Mouse (Mus musculus) small intestine, adult 2 months (tissue): ENCODE measurements around the gene Plcb4. TPM values are rescaled to one million over a fixed set of nuclear protein-coding genes. Genes with fewer than 3 reads are reported as not detected.

ENCODE experiments used
- H3K27ac ChIP-seq: fragments of 200-500 bp; 2 replicates; pipeline ENCODE4 v1.5.1; 2012; ENCODE audit warnings: low read depth, low read length, control low read depth, inconsistent platforms; ENCODE audit not compliant: insufficient read depth
- H3K27me3 ChIP-seq: fragments of 200-500 bp; 2 replicates; pipeline ENCODE4 v1.6.1; 2012; ENCODE audit warnings: mild to moderate bottlenecking, moderate library complexity, low read length, inconsistent platforms; ENCODE audit not compliant: control insufficient read depth, insufficient read depth
- H3K36me3 ChIP-seq: fragments of 200-500 bp; 2 replicates; pipeline ENCODE4 v1.6.1; 2012; ENCODE audit warnings: mild to moderate bottlenecking, low read length, control low read depth, inconsistent platforms; ENCODE audit not compliant: control insufficient read depth, insufficient read depth
- H3K4me1 ChIP-seq: fragments of 200-500 bp; 2 replicates; pipeline ENCODE4 v1.6.1; 2012; ENCODE audit warnings: low read length, inconsistent platforms, mixed read lengths; ENCODE audit not compliant: control insufficient read depth, insufficient read depth, insufficient read length
- H3K4me3 ChIP-seq: fragments of 200-500 bp; 2 replicates; pipeline ENCODE4 v1.5.1; 2012; ENCODE audit warnings: low read depth, mild to moderate bottlenecking, control low read depth, inconsistent platforms, low read length, moderate library complexity
- CTCF ChIP-seq: fragments of 200-500 bp; IDR thresholded peaks from 2 replicates; pipeline ENCODE4 v1.5.1; 2012; ENCODE audit warnings: low read depth, mild to moderate bottlenecking, control low read depth, inconsistent platforms, low read length, moderate library complexity, mixed read lengths; ENCODE audit not compliant: insufficient replicate concordance, insufficient read length; ENCODE audit errors: extremely low read depth
- POLR2A ChIP-seq: fragments of 200-500 bp; IDR thresholded peaks from 2 replicates; pipeline ENCODE4 v1.6.1; 2012; ENCODE audit warnings: low read depth, mild to moderate bottlenecking, control low read depth, inconsistent platforms, low read length, moderate library complexity
- WGBS: fragments of 180-500 bp; shearing (Covaris S2); methylation state at CpG from one replicate; pipeline ENCODE4 v1.1.7; 2018; 5-methylcytosine and 5-hydroxymethylcytosine counted together
- polyA plus RNA-seq: library from polyadenylated mRNA; depleted of rRNA; stranded (reverse); fragments of >200 nt; gene quantifications from 2 replicates; pipeline ENCODE4 v1.2.3, GENCODE M21; 2012

The Plcb4 gene
- polyA plus RNA-seq, 1 experiment, result 1.9 TPM

- Histone ChIP-seq H3K27me3 (no peaks in the 10 kb centered on the region), H3K4me1 (no peaks in the 10 kb centered on the region), H3K36me3 (no peaks in the 10 kb centered on the region), H3K4me3 (no peak overlapping the region), H3K27ac (no peak overlapping the region)
- TF ChIP-seq CTCF (no peak), POLR2A (no peak)
- 81% methylated on average over 11 of the region's 11 CpGs for WGBS
These were observed 334.5 kb downstream of the Plcb4 start for GRCm38 (mm10) chr2:135993314-135993713.

GRCm38 (mm10) chr2:135995196-135995595, 336.4 kb downstream of the Plcb4 start:
- no peak for TF ChIP-seq POLR2A
- TF ChIP-seq CTCF, result no peak
- Histone ChIP-seq H3K36me3 (no peaks in the 10 kb centered on the region), H3K4me3 (no peak overlapping the region), H3K27me3 (no peaks in the 10 kb centered on the region), H3K27ac (no peak overlapping the region), H3K4me1 (no peaks in the 10 kb centered on the region)
- WGBS, result 88% methylated on average over 4 of the region's 4 CpGs

- Histone ChIP-seq H3K36me3 (no peaks in the 10 kb centered on the region), H3K27me3 (no peaks in the 10 kb centered on the region), H3K4me3 (no peak overlapping the region), H3K27ac (no peak overlapping the region), H3K4me1 (no peaks in the 10 kb centered on the region)
- TF ChIP-seq CTCF (no peak), POLR2A (no peak)
- 85% methylated on average over 6 of the region's 6 CpGs for WGBS
These were observed 338.1 kb downstream of the Plcb4 start for GRCm38 (mm10) chr2:135996936-135997335.

DNA sequence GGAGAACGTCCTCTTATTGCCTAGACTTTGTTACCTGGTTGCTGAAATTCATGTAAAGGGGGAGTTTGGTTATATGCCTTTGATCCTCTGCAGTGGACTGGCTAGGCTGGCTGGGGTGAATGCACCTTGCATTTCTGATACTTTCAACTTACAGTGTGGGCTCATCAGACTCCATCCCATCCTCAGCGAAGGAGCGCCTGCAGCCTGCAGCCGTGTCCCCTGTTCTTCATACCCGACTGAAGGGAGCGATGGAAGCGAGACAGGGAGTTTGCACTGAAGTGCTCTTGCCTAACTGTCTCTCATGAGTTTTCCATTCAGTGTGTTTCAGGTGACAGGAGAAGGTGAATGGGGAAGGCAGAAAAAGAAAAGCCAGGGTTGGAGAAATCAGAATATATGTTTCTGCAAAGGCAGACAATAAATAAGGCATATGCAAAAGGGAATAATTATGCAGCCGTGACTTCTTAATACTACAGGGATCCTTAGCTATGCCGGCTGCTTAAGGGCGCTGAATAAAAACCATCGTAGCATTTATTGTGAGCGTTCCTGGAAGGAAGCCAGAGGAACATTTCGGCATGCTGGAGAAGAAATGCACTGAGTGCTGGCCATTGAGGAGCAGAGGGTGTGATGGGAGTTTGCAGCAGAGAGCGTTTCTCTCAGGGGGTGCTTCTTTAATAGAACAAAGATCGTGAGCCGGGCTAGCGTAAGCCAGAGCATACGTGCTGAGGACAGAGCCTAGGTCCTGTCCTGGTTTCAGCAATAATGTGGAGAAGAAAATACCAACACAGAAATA, 338.7 kb downstream of the Plcb4 start:
- WGBS, result 85% methylated on average over 18 of the region's 18 CpGs
- Histone ChIP-seq H3K4me1 (no peaks in the 10 kb centered on the region), H3K4me3 (no peak overlapping the region), H3K27ac (no peak overlapping the region), H3K27me3 (no peaks in the 10 kb centered on the region), H3K36me3 (no peaks in the 10 kb centered on the region)
- TF ChIP-seq CTCF (no peak), POLR2A (no peak)

DNA sequence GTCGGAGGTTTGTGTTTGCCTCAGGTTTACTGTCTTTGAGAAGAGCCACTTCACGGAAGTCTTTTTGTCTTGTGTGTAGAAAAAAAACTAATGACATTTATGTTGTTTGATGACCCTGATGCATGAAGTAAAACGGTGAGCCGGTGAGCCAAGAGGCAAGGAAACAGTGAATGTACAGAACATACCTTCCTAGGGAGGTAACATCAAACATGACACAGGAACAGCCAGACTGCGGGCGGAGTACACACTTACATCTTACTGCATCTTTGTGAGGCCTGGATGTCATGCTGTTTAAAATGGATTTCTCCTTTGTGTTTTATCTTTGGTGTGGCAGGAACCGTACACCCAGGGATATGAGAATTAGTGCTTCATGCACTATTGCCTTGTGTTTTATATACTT, 340.1 kb downstream of the Plcb4 start:
- no peaks in the 10 kb centered on the region for H3K36me3 ChIP-seq
- no peak overlapping the region for H3K4me3 ChIP-seq
- no peaks in the 10 kb centered on the region for H3K4me1 ChIP-seq
- TF ChIP-seq CTCF, result no peak
- TF ChIP-seq POLR2A, result no peak
- H3K27ac ChIP-seq, result no peak overlapping the region
- no peaks in the 10 kb centered on the region for H3K27me3 ChIP-seq
- WGBS, result 83% methylated on average over 7 of the region's 7 CpGs

DNA sequence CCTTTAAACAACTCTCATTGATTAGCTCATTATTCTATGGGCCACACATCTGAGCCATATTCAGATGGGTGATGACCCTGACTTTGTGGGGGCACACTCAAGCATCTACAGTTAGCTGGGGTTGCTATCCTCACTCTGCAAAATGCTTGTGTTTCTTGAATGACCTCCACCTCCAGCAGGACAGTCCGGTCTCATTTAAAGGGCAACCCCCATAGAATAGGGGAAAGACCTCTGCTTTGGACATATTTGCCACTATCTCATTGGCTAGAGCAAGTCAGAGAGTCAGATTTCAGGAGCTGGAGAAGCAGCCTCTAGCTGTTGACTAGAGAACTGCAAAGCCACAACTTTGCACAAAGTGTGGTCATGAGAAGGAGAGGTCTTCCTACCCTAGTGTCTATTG, 340.6 kb downstream of the Plcb4 start:
- Histone ChIP-seq H3K27me3 (no peaks in the 10 kb centered on the region), H3K36me3 (no peaks in the 10 kb centered on the region), H3K4me1 (no peaks in the 10 kb centered on the region), H3K4me3 (no peak overlapping the region), H3K27ac (no peak overlapping the region)
- 65% methylated on average over 1 of the region's 1 CpGs for WGBS
- TF ChIP-seq CTCF (no peak), POLR2A (no peak)

DNA sequence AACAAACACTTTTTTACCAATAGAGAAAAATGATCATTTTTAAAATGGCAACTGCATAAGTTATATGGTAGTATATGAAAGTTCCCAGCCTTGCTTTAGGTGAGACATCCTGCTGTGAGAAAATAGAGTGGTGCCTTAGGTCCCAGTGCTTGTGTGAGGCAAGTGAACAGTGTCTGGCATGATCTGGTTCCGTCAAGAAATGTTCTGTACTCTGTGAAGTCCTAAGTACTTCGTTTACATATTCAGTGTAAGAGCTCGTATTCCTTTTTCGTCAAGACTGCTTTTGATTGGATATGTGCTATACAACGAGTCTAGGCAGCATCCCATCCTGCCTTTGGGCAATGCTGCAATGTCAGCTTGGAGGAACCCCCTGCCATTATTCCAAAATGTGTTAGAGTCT, 342.1 kb downstream of the Plcb4 start:
- Histone ChIP-seq H3K27me3 (no peaks in the 10 kb centered on the region), H3K27ac (no peak overlapping the region), H3K4me3 (no peak overlapping the region), H3K36me3 (no peaks in the 10 kb centered on the region), H3K4me1 (no peaks in the 10 kb centered on the region)
- TF ChIP-seq CTCF, result no peak
- TF ChIP-seq POLR2A, result no peak
- WGBS, result 73% methylated on average over 5 of the region's 5 CpGs

DNA sequence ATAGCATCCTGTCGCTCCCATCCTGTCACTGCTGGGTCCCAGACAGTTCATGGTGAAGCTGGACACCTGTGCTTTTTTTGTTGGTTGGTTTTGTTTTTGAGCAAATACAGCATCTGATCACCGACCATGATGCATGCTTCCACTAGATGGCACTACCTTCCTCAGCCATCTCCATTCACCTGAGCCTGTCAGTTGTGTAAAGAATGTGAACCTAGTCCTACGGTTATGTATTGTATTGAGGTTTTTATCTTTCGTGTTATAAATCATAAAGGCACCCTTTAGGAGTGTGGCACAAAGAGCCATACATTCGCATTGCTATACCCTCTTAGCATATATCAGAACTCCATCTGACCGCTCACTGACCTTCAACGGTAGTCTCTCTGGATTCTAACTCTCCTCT, 343.3 kb downstream of the Plcb4 start:
- H3K4me3 ChIP-seq, result no peak overlapping the region
- H3K27me3 ChIP-seq, result no peaks in the 10 kb centered on the region
- 37% methylated on average over 7 of the region's 7 CpGs for WGBS
- H3K4me1 ChIP-seq, result no peaks in the 10 kb centered on the region
- no peak overlapping the region for H3K27ac ChIP-seq
- TF ChIP-seq POLR2A, result no peak
- TF ChIP-seq CTCF, result peak; percentile 25; the same call in 1 of the 2 replicates
- no peaks in the 10 kb centered on the region for H3K36me3 ChIP-seq
